Mouse (Mus musculus) limb, embryonic 14.5 days (tissue): Measurements from ENCODE around the gene Apoa2. TPM values are rescaled to one million over a fixed set of nuclear protein-coding genes. Genes with fewer than 3 reads are reported as not detected.

Experiments
- ATAC-seq: fragments of 200-750 bp; cut with Nextera tagmentation; 2 replicates; pipeline ENCODE4 v1.8.0; 2017; ENCODE audit warnings: low read depth, moderate number of reproducible peaks, moderate TSS enrichment; ENCODE audit not compliant: low FRiP score
- DNase-seq: peaks from one replicate; pipeline ENCODE4 v3.0.0-alpha.2; 2015; ENCODE audit warnings: low spot score
- H3K27ac ChIP-seq: fragments of 300-500 bp; sonication (generic); replicated peaks from 2 replicates; pipeline ENCODE4 v1.5.1; 2014; ENCODE audit warnings: low read depth, mild to moderate bottlenecking, low read length, moderate library complexity, mixed read lengths
- H3K27me3 ChIP-seq: fragments of 300-500 bp; sonication (generic); 2 replicates; pipeline ENCODE4 v1.6.1; 2014; ENCODE audit warnings: low read length, mixed read lengths; ENCODE audit not compliant: control insufficient read depth, insufficient read depth
- H3K36me3 ChIP-seq: fragments of 300-500 bp; sonication (generic); 2 replicates; pipeline ENCODE4 v1.6.1; 2014; ENCODE audit warnings: mild to moderate bottlenecking, low read length, moderate library complexity, mixed read lengths; ENCODE audit not compliant: control insufficient read depth, insufficient read depth
- H3K4me1 ChIP-seq: fragments of 300-500 bp; sonication (generic); 2 replicates; pipeline ENCODE4 v1.6.1; 2014; ENCODE audit warnings: antibody characterized with exemption, low read length, mixed read lengths; ENCODE audit not compliant: control insufficient read depth, insufficient read depth
- H3K4me2 ChIP-seq: fragments of 300-500 bp; sonication (generic); replicated peaks from 2 replicates; pipeline ENCODE4 v1.6.1; 2014; ENCODE audit warnings: low read depth, mild to moderate bottlenecking, low read length, moderate library complexity; ENCODE audit not compliant: severe bottlenecking
- H3K4me3 ChIP-seq: fragments of 300-500 bp; sonication (generic); replicated peaks from 2 replicates; pipeline ENCODE4 v1.5.1; 2014; ENCODE audit warnings: low read length
- H3K9ac ChIP-seq: fragments of 300-500 bp; sonication (generic); 2 replicates; pipeline ENCODE4 v1.6.1; 2014; ENCODE audit warnings: mild to moderate bottlenecking, low read depth, low read length, moderate library complexity; ENCODE audit not compliant: severe bottlenecking
- H3K9me3 ChIP-seq: fragments of 300-500 bp; sonication (generic); 2 replicates; pipeline ENCODE4 v1.6.1; 2016; ENCODE audit warnings: low read length; ENCODE audit not compliant: control insufficient read depth
- POLR2A ChIP-seq: fragments of 200-500 bp; IDR thresholded peaks from 2 replicates; pipeline ENCODE4 v1.8.0; 2012; ENCODE audit warnings: inconsistent platforms, mild to moderate bottlenecking, moderate library complexity, borderline replicate concordance; ENCODE audit not compliant: insufficient read depth, insufficient read length; ENCODE audit errors: extremely low read depth
- WGBS: fragments of 180-500 bp; shearing (Covaris S2); extraction: QIAGEN DNeasy Blood & Tissue Kit; methylation state at CpG from one replicate; pipeline ENCODE4 v1.1.7; 2014; 5-methylcytosine and 5-hydroxymethylcytosine counted together
- polyA plus RNA-seq, 2 experiments: library from polyadenylated mRNA; depleted of rRNA in 1 of 2; stranded (reverse) in 1 of 2; unstranded in 1 of 2; fragments of >200 nt; fragmentation: Nextera tagmentation in 1 of 2; extraction: Ambion mirVana in 1 of 2; gene quantifications; 2 replicates each; pipeline versions ENCODE4 v1.2.1 to v1.2.3; 2012 to 2014

Gene Apoa2
- polyA plus RNA-seq, 2 experiments: 1.6 to 4.7 TPM

GRCm38 (mm10) chr1:171232800-171233730 is 8.2 kb downstream of the Apoa2 start:
- Histone ChIP-seq H3K4me3 (no peak overlapping the region), H3K9me3 (no peaks in the 10 kb centered on the region), H3K36me3 (peaks cover 48% of the 10 kb centered on the region), H3K4me1 (0 out of 2 replicates have a peak, but pooled peaks cover 10% of the 10 kb centered on the region), H3K4me2 (no peak overlapping the region), H3K9ac (no peak overlapping the region), H3K27ac (no peak overlapping the region), H3K27me3 (no peaks in the 10 kb centered on the region)
- WGBS: 85% methylated on average over 12 of the region's 12 CpGs
- no peak for ATAC-seq
- DNase-seq: no peak
- no peak for TF ChIP-seq POLR2A

GRCm38 (mm10) chr1:171234126-171234525 is 9.3 kb downstream of the Apoa2 start, which contains the start of gene Fcer1g:
Gene Fcer1g, minus strand, starts transcription at chr1:171234365.
- H3K36me3 ChIP-seq: peaks cover 58% of the 10 kb centered on the region
- no peak within 1 kb of the TSS for H3K27ac ChIP-seq
- H3K9ac ChIP-seq: no peak within 1 kb of the TSS
- no peak for ATAC-seq
- 0 out of 2 replicates have a peak, but pooled peaks cover 10% of the 10 kb centered on the region for H3K4me1 ChIP-seq
- TF ChIP-seq POLR2A: no peak
- H3K9me3 ChIP-seq: no peaks in the 10 kb centered on the region
- WGBS: 82% methylated on average over 14 of the region's 14 CpGs
- H3K4me2 ChIP-seq: no peak within 1 kb of the TSS
- DNase-seq: no peak
- no peak within 1 kb of the TSS for H3K4me3 ChIP-seq
- H3K27me3 ChIP-seq: no peaks in the 10 kb centered on the region

DNA sequence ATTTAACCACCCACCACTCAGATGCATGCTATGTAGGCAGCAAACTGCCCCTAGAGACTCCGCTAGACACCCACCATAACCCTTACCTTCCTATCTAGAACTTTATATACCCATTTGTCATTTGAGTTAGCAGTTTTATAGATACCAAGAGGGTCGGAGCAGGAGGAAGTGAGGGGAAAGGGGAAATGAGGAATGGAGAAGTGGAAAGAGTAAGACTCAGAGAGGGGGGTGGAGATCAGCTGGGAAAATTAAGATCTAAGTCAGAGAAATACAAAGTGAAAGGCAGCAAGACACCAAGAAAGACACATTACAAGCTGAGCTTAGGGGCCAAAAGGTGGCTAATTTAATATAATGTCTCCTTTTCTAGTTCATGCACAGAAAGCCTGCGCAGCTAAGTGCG is 9.7 kb downstream of the Apoa2 start:
- H3K9ac ChIP-seq: no peak overlapping the region
- no peaks in the 10 kb centered on the region for H3K9me3 ChIP-seq
- H3K36me3 ChIP-seq: peaks cover 61% of the 10 kb centered on the region
- no peak overlapping the region for H3K27ac ChIP-seq
- DNase-seq (no peak), ATAC-seq (no peak)
- no peaks in the 10 kb centered on the region for H3K27me3 ChIP-seq
- H3K4me1 ChIP-seq: 0 out of 2 replicates have a peak, but pooled peaks cover 10% of the 10 kb centered on the region
- TF ChIP-seq POLR2A: no peak
- no peak overlapping the region for H3K4me3 ChIP-seq
- WGBS: 81% methylated on average over 4 of the region's 4 CpGs
- H3K4me2 ChIP-seq: no peak overlapping the region

GRCm38 (mm10) chr1:171235791-171236190 is 10.9 kb downstream of the Apoa2 start:
- Histone ChIP-seq H3K4me3 (no peak overlapping the region), H3K27me3 (no peaks in the 10 kb centered on the region), H3K36me3 (peaks cover 73% of the 10 kb centered on the region), H3K9me3 (no peaks in the 10 kb centered on the region), H3K4me1 (0 out of 2 replicates have a peak, but pooled peaks cover 3% of the 10 kb centered on the region), H3K27ac (no peak overlapping the region), H3K4me2 (no peak overlapping the region), H3K9ac (no peak overlapping the region)
- TF ChIP-seq POLR2A: no peak
- 86% methylated on average over 4 of the region's 4 CpGs for WGBS
- DNase-seq: no peak
- ATAC-seq: no peak

- no peak for ATAC-seq
- WGBS: 85% methylated on average over 6 of the region's 6 CpGs
Measured at GRCm38 (mm10) chr1:171237438-171237837, 12.6 kb downstream of the Apoa2 start.

More at GRCm38 (mm10) chr1:171237438-171237837, 12.6 kb downstream of the Apoa2 start:
- Histone ChIP-seq H3K4me3 (no peak overlapping the region), H3K9ac (no peak overlapping the region), H3K36me3 (peaks cover 90% of the 10 kb centered on the region), H3K4me1 (no peaks in the 10 kb centered on the region), H3K4me2 (no peak overlapping the region), H3K27ac (no peak overlapping the region), H3K9me3 (no peaks in the 10 kb centered on the region), H3K27me3 (no peaks in the 10 kb centered on the region)
- no peak for TF ChIP-seq POLR2A
- no peak for DNase-seq
